Mouse (Mus musculus): Measurements from ENCODE around the gene Olfr417. TPM values are rescaled to one million over a fixed set of nuclear protein-coding genes. Genes with fewer than 3 reads are reported as not detected.
"Not testable (repeated sequence)": the region's sequence is repeated elsewhere in the genome, so short reads cannot be mapped to it uniquely, and the experiment has no call there.

Olfr417 gene
- polyA plus RNA-seq (2012; rRNA removed) = not detected in 2 replicates

DNA sequence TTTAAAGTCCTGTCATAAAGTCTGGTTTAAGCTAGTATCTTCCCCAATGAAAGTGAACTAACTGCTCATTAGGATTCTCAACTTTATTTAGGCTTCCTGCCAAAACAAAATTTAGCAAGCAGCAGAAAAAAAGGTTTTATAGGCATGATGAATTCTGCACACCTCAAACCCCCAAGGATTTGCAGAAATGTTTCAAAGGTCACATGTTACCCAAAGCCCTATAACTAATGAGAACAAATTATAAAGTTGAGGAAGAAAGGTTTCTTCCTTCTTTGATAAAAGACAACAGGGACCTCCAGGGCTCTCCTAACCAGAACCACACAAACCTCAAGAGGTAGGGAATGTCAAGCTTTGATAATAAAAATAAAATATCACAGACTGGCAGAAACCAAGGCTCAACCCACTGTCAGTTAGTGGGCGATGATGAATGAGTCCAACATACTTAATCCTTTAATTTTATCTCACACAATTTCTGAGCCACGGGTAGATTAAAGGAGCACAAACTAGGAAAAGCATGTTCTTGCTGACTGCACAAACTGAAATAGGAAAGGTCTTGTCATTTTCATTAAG lies at the start of gene Olfr417:
Gene Olfr417 (plus strand): TSS at position 241 of the 570 bp plus-strand sequence.
- Histone ChIP-seq H3K4me3 (ENCODE audit: control insufficient read depth, low read depth, low read length) (no peak within 1 kb of the TSS), H3K27me3 (ENCODE audit: control insufficient read depth, insufficient read depth, low read length) (no peaks in the 10 kb centered on the region), H3K4me1 (ENCODE audit: control insufficient read depth, insufficient read depth, low read length) (no peaks in the 10 kb centered on the region), H3K36me3 (ENCODE audit: control insufficient read depth, insufficient read depth, low read length) (no peaks in the 10 kb centered on the region), H3K27ac (ENCODE audit: control insufficient read depth, insufficient read depth, low read depth, low read length) (no peak within 1 kb of the TSS)
- TF ChIP-seq CTCF (IDR thresholded peaks at IDR 0.05; ENCODE audit: control insufficient read depth, insufficient read depth, insufficient replicate concordance, low read depth, low read length) (no peak), POLR2A (IDR thresholded peaks at IDR 0.05; ENCODE audit: control insufficient read depth, low read depth, low read length) (no peak)

DNA sequence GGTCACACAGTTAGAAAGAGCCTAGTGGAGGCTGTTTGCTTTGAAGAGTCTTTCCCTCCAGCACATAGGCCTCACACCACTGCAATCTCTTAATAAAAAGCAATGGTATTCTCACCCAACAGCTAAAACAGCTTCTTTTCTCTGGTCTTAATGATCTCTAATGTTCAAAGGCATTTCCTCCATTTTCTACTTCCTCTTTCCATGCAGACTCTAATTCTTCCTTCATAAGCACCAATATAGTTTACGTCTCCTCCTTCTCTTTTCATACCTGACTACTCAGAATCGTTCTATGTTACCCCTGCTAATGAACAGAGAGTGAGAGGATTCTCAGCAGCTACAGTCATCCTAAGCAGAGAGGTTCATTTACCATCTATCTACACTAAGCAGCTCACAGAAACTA lies 47.6 kb upstream of the Olfr417 start:
- Histone ChIP-seq H3K4me3 (ENCODE audit: control insufficient read depth, low read depth, low read length) (no peak overlapping the region), H3K36me3 (ENCODE audit: control insufficient read depth, insufficient read depth, low read length) (no peaks in the 10 kb centered on the region), H3K27ac (ENCODE audit: control insufficient read depth, insufficient read depth, low read depth, low read length) (no peak overlapping the region), H3K27me3 (ENCODE audit: control insufficient read depth, insufficient read depth, low read length) (no peaks in the 10 kb centered on the region), H3K4me1 (ENCODE audit: control insufficient read depth, insufficient read depth, low read length) (0 out of 2 replicates have a peak, but pooled peaks cover 2% of the 10 kb centered on the region)
- TF ChIP-seq POLR2A (IDR thresholded peaks at IDR 0.05; ENCODE audit: control insufficient read depth, low read depth, low read length) = no peak
- TF ChIP-seq CTCF (IDR thresholded peaks at IDR 0.05; ENCODE audit: control insufficient read depth, insufficient read depth, insufficient replicate concordance, low read depth, low read length) = no peak

DNA sequence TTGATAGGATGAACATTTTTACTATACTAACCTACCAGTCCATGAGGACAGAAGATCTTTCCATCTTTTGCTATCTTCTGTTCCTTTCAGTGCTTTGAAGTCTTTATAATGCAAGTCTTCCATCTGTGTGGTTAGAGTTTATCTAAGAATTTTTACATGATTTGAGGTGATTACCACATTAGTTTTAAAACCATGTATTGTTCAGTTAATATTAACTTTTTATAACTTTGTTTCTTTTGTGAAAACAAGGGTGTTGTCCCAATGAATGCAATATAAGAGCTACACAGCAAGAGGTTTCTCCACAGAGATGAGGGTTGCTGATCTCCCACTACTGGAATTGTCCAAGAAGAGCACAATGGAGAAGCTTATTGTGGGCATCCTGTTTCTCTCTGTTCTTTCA lies 34.7 kb upstream of the Olfr417 start, which contains the start of gene Mptx1:
Gene Mptx1 (plus strand): TSS at position 301 of the 400 bp plus-strand sequence.
- H3K27me3 ChIP-seq (ENCODE audit: control insufficient read depth, insufficient read depth, low read length) = no peaks in the 10 kb centered on the region
- H3K36me3 ChIP-seq (ENCODE audit: control insufficient read depth, insufficient read depth, low read length) = no peaks in the 10 kb centered on the region
- no peak within 1 kb of the TSS for H3K4me3 ChIP-seq (ENCODE audit: control insufficient read depth, low read depth, low read length)
- H3K4me1 ChIP-seq (ENCODE audit: control insufficient read depth, insufficient read depth, low read length) = no peaks in the 10 kb centered on the region
- H3K27ac ChIP-seq (ENCODE audit: control insufficient read depth, insufficient read depth, low read depth, low read length) = no peak within 1 kb of the TSS
- no peak for TF ChIP-seq POLR2A (IDR thresholded peaks at IDR 0.05; ENCODE audit: control insufficient read depth, low read depth, low read length)
- no peak for TF ChIP-seq CTCF (IDR thresholded peaks at IDR 0.05; ENCODE audit: control insufficient read depth, insufficient read depth, insufficient replicate concordance, low read depth, low read length)

DNA sequence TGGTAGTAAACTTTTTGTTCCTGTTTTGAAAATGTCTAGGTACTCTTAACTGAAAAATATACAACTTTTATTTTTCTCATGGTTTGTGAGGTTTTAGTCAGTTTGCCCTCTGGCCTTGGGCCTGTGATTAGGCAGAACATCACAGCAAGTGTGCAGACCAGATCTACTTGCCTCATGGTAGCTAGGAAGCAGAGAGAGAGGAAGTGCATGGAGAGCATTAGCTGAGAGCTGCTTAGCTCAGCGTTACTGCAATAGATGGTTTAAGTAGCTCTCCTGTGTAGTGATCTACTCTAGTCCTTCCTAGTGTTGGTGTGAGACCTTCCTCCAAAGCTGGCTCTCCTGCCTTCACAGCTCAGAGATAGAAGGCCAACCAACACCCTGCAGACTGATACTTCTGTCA lies 11.3 kb upstream of the Olfr417 start:
- H3K4me3 ChIP-seq (ENCODE audit: control insufficient read depth, low read depth, low read length); H3K36me3 ChIP-seq (ENCODE audit: control insufficient read depth, insufficient read depth, low read length); H3K27me3 ChIP-seq (ENCODE audit: control insufficient read depth, insufficient read depth, low read length); H3K4me1 ChIP-seq (ENCODE audit: control insufficient read depth, insufficient read depth, low read length); H3K27ac ChIP-seq (ENCODE audit: control insufficient read depth, insufficient read depth, low read depth, low read length): not testable (repeated sequence)

DNA sequence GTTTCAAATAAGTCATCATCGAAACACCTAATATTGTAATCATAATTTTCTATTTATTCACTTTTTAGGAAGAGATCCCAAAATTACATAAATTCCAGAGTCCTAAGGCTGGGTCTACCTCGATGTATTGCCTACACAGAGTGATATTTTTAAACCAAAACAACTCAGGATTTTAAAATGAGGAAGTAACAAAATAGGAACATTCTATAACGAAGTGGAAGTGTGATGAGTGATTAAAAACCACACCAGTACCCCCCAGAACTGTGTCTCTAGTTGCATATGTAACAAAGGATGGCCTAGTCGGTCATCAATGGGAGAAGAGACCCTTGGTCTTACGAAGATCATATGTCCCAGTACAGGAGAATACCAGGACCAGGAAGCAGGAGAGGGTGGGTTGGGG lies 10.3 kb upstream of the Olfr417 start:
- Histone ChIP-seq H3K4me3 (ENCODE audit: control insufficient read depth, low read depth, low read length) (no peak overlapping the region), H3K27ac (ENCODE audit: control insufficient read depth, insufficient read depth, low read depth, low read length) (no peak overlapping the region), H3K4me1 (ENCODE audit: control insufficient read depth, insufficient read depth, low read length) (no peaks in the 10 kb centered on the region), H3K27me3 (ENCODE audit: control insufficient read depth, insufficient read depth, low read length) (no peaks in the 10 kb centered on the region), H3K36me3 (ENCODE audit: control insufficient read depth, insufficient read depth, low read length) (no peaks in the 10 kb centered on the region)
- TF ChIP-seq POLR2A (IDR thresholded peaks at IDR 0.05; ENCODE audit: control insufficient read depth, low read depth, low read length) (no peak), CTCF (IDR thresholded peaks at IDR 0.05; ENCODE audit: control insufficient read depth, insufficient read depth, insufficient replicate concordance, low read depth, low read length) (no peak)

DNA sequence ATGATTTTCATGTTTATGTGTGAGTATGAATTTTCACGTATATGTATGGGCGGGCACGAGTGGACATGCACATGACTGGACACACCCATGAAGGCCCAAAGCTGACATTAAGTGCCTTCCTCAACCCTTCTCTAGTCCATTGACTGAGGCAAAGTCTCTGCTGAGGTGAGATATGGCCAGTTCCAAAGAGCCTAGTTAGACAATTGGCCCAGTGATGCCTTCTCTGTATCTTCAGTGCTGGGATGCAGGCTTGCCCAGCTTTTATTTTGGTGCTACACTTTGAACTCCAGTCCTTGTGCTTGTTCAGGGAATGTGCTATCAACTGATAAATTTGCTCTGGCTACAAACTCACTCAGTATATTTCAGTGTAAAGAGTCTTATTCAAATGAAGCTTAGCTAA lies 8.9 kb downstream of the Olfr417 start:
- Histone ChIP-seq H3K27me3 (ENCODE audit: control insufficient read depth, insufficient read depth, low read length) (no peaks in the 10 kb centered on the region), H3K4me1 (ENCODE audit: control insufficient read depth, insufficient read depth, low read length) (no peaks in the 10 kb centered on the region), H3K27ac (ENCODE audit: control insufficient read depth, insufficient read depth, low read depth, low read length) (no peak overlapping the region), H3K36me3 (ENCODE audit: control insufficient read depth, insufficient read depth, low read length) (no peaks in the 10 kb centered on the region), H3K4me3 (ENCODE audit: control insufficient read depth, low read depth, low read length) (no peak overlapping the region)
- TF ChIP-seq CTCF (IDR thresholded peaks at IDR 0.05; ENCODE audit: control insufficient read depth, insufficient read depth, insufficient replicate concordance, low read depth, low read length) (no peak), POLR2A (IDR thresholded peaks at IDR 0.05; ENCODE audit: control insufficient read depth, low read depth, low read length) (no peak)

DNA sequence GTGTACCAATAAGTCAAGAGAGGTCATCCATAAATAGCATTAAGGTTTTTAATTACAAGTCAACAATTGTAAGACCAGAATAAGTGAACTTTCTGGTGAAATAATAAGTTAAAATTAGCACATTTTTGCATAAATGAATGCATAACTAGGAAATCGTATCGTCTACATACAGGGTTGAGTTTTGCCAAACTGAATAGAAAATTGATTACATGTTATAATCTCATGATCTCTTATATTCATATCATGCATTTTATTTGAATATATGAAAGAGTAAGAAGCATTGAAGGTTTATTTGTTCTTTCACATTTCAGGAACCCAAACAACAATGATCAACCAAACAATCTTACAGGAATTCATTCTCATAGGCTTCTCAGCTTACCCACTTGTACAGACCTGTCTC lies 25.8 kb downstream of the Olfr417 start, which contains the start of gene Olfr248:
Gene Olfr248 (plus strand): TSS at position 301 of the 400 bp plus-strand sequence.
- TF ChIP-seq CTCF (IDR thresholded peaks at IDR 0.05; ENCODE audit: control insufficient read depth, insufficient read depth, insufficient replicate concordance, low read depth, low read length) (no peak), POLR2A (IDR thresholded peaks at IDR 0.05; ENCODE audit: control insufficient read depth, low read depth, low read length) (no peak)
- H3K27me3 ChIP-seq (ENCODE audit: control insufficient read depth, insufficient read depth, low read length) = no peaks in the 10 kb centered on the region
- no peak within 1 kb of the TSS for H3K4me3 ChIP-seq (ENCODE audit: control insufficient read depth, low read depth, low read length)
- H3K4me1 ChIP-seq (ENCODE audit: control insufficient read depth, insufficient read depth, low read length) = no peaks in the 10 kb centered on the region
- H3K27ac ChIP-seq (ENCODE audit: control insufficient read depth, insufficient read depth, low read depth, low read length) = no peak within 1 kb of the TSS
- no peaks in the 10 kb centered on the region for H3K36me3 ChIP-seq (ENCODE audit: control insufficient read depth, insufficient read depth, low read length)

DNA sequence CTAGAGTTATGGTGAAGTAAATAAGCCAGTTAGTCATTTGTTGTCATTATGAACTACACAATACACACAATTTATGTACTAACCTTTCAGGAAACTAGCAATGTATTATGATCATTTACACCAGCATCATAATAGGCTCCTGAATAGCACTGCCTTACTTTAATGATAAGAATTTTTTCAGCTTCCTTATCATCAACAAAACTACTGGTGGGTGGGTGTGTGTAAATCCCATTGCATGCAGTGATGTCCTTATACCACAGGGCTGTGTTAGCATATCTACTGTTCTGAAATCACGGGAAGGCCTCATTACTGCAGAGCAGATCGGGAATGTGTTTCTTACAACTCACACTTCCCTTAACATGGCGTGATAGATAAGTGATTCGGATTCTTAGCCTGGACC lies 58.0 kb downstream of the Olfr417 start:
- H3K27me3 ChIP-seq (ENCODE audit: control insufficient read depth, insufficient read depth, low read length) = no peaks in the 10 kb centered on the region
- H3K27ac ChIP-seq (ENCODE audit: control insufficient read depth, insufficient read depth, low read depth, low read length) = no peak overlapping the region
- TF ChIP-seq POLR2A (IDR thresholded peaks at IDR 0.05; ENCODE audit: control insufficient read depth, low read depth, low read length) (no peak), CTCF (IDR thresholded peaks at IDR 0.05; ENCODE audit: control insufficient read depth, insufficient read depth, insufficient replicate concordance, low read depth, low read length) (no peak)
- no peaks in the 10 kb centered on the region for H3K4me1 ChIP-seq (ENCODE audit: control insufficient read depth, insufficient read depth, low read length)
- no peak overlapping the region for H3K4me3 ChIP-seq (ENCODE audit: control insufficient read depth, low read depth, low read length)
- H3K36me3 ChIP-seq (ENCODE audit: control insufficient read depth, insufficient read depth, low read length) = no peaks in the 10 kb centered on the region
